Mouse (Mus musculus) splenic B cell, adult 2 months (primary cell): ENCODE measurements around the gene Ldhal6b.

ENCODE experiments used
- DNase-seq: peaks from one replicate; pipeline ENCODE4 v3.0.0-alpha.2; 2011; ENCODE audit warnings: low read depth, low spot score
- H3K27me3 ChIP-seq: 2 replicates; pipeline ENCODE4 v1.6.1; 2012; ENCODE audit warnings: mild to moderate bottlenecking, low read length, moderate library complexity, mixed read lengths; ENCODE audit not compliant: control insufficient read depth, poor library complexity, insufficient read depth, severe bottlenecking
- H3K36me3 ChIP-seq: 2 replicates; pipeline ENCODE4 v1.6.1; 2012; ENCODE audit warnings: mild to moderate bottlenecking, low read length, moderate library complexity, mixed read lengths; ENCODE audit not compliant: control insufficient read depth, poor library complexity, insufficient read depth, severe bottlenecking

The Ldhal6b gene

GRCm38 (mm10) chr17:5400435-5401090 is 18.0 kb downstream of the Ldhal6b start:
- no peaks in the 10 kb centered on the region for H3K27me3 ChIP-seq
- DNase-seq, result no peak
- no peaks in the 10 kb centered on the region for H3K36me3 ChIP-seq

DNA sequence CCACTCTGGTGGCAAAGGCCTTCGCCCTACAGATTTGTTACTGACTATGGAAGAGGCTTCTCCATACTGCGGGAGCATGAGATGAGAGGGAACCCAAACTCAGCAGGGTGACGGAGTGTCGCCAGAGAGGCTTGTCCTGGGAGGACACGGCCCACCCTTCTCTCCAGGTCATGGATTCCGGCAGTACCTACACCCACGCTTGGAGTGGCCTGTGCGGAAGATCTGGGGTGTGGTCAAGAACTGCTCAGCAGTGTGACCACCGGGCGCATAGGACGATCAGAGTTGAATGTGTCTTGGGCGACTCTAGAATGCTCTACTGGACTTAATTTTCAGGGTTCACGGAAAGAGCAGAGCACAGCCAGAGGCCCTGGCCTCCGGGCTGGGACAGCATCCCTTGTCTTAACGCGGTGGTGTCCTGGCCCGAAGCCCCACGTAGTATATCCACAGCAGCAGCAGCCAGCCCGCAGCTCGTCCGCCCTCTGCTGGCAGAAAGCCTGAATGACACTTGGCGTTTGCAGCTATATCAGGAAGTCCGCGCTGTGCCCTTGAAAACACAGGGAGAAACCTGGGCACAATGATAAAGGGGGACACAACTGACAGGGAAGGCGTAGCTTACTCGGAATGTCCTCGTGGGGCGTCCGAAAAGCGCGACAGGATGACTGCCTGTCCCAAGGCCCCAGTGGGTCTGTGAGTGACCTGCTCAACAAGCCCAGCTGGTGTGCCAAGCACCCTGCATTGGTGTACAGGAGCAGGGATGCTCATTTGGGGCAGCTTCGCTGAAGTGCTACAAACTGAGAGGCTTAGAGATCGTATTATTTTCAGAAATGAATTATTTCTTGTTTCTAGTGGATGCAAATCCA is 21.2 kb downstream of the Ldhal6b start:
- H3K36me3 ChIP-seq, result no peaks in the 10 kb centered on the region
- DNase-seq, result peak; percentile 89
- no peaks in the 10 kb centered on the region for H3K27me3 ChIP-seq

DNA sequence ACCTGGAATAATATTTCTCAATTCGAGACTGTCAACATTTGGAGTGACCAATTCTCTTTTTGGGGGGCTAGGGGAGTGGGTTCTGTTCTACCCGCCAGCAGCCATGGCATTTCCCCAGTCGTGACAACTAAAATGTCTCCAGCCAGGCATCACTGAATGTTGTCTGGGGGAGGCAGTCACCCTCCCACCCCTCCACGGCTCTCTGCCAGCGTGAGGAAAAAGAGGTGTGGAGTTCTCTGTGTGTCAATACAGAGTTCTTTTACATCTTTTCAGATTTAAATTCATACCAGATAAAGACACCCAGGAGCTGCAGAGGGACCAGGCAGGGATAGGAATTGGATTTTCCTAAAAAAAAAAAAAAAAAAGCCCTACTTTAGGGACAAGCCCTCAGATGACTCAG is 22.4 kb downstream of the Ldhal6b start:
- DNase-seq, result no peak
- Histone ChIP-seq H3K27me3 (no peaks in the 10 kb centered on the region), H3K36me3 (no peaks in the 10 kb centered on the region)

- Histone ChIP-seq H3K36me3 (no peaks in the 10 kb centered on the region), H3K27me3 (no peaks in the 10 kb centered on the region)
- DNase-seq, result no peak
Measured at GRCm38 (mm10) chr17:5395454-5396205, 22.9 kb downstream of the Ldhal6b start.

DNA sequence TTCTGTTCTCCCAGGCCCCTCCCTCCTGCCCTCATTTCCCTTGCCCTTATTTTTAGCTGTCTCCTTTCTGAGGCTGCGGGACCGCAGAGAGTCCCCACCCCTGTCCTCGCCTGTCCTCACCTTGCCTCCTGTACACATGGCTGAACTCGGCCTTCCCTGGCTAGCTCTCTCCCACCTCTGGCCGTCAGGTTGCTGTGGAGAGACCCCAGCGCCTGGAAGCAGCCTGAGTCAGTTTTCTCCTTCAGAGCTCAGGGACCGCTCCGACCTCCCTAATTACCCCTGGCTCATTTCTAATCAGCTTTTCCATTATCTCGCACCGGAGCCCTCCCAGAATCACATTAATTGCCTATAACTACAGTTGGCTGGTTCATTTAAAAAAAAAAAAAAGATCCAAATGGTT is 27.9 kb downstream of the Ldhal6b start:
- Histone ChIP-seq H3K36me3 (no peaks in the 10 kb centered on the region), H3K27me3 (no peaks in the 10 kb centered on the region)
- DNase-seq, result no peak

DNA sequence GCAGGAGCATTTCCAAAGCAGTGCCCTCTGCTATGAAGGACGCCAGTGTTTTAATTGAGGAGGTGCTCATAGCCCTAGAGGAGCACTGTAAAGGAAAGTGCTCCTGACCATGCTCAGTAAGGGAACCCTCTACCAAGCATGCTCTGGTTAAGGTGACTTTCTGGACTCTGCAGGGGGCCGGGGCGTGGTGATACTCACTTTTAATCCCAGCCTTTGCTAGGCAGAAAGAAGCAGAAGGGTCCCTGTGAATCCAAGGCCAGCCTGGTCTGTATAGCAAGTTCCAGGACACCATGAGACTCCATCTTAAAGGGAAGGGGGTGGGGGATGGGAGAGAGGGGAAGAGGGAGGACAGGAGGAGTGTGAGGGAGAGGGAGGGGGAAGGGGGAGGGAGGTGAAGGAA is 30.2 kb downstream of the Ldhal6b start:
- H3K27me3 ChIP-seq, result no peaks in the 10 kb centered on the region
- no peak for DNase-seq
- no peaks in the 10 kb centered on the region for H3K36me3 ChIP-seq

DNA sequence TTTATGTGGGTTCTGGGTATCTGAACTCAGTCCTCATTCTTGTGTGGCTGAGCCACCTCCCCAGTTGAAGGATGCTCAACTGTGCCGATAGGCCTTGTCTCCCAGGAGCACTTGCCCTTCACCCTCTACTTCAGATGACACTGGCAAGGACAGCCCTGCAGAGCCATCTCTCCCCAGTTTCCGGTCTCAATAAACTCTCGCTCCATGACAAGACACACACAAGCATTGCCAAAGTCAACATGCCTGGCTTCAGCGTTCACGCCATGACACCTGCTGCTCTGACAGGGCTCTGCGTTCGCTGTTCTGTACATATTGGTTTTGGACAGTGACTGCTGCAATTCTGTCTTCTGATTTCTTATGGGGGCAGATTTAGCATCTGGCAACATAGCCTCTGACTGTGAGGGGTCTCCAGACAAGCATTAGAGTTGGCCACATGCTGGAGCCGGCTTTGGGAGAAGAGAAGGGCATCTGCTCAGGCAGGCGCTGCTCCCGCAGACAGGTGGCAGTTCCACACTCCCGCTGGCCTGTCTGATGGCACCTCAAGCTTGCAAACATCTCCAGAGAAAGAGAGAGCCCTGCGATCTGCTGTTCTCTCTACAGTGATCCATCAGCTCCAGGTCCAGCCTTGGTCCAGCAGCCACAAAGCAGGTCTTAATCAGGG is 31.6 kb downstream of the Ldhal6b start:
- Histone ChIP-seq H3K27me3 (no peaks in the 10 kb centered on the region), H3K36me3 (no peaks in the 10 kb centered on the region)
- DNase-seq, result no peak

DNA sequence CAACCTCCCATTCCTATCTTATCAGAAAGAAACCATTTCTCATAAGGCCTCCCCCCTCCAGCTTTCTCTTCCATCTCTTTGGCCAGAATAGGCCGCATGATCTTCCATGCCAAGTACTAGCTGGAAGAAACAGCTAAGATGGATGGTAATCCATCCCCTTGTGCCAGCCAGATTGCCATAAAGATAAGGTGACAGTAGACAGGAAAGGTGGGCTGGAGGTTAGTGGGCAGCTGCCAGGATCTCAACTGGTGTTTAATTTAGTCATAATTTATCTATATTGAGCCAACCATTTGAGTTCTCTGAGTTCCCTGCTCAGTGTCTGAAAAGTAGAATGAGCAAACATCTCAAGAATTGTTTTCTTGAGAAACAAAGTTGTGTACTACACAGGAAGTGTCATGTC is 32.9 kb downstream of the Ldhal6b start:
- H3K36me3 ChIP-seq, result no peaks in the 10 kb centered on the region
- no peak for DNase-seq
- H3K27me3 ChIP-seq, result no peaks in the 10 kb centered on the region

- H3K27me3 ChIP-seq, result no peaks in the 10 kb centered on the region
- DNase-seq, result peak; percentile 15
Measured at GRCm38 (mm10) chr17:5377930-5378310, 40.6 kb downstream of the Ldhal6b start.

DNA sequence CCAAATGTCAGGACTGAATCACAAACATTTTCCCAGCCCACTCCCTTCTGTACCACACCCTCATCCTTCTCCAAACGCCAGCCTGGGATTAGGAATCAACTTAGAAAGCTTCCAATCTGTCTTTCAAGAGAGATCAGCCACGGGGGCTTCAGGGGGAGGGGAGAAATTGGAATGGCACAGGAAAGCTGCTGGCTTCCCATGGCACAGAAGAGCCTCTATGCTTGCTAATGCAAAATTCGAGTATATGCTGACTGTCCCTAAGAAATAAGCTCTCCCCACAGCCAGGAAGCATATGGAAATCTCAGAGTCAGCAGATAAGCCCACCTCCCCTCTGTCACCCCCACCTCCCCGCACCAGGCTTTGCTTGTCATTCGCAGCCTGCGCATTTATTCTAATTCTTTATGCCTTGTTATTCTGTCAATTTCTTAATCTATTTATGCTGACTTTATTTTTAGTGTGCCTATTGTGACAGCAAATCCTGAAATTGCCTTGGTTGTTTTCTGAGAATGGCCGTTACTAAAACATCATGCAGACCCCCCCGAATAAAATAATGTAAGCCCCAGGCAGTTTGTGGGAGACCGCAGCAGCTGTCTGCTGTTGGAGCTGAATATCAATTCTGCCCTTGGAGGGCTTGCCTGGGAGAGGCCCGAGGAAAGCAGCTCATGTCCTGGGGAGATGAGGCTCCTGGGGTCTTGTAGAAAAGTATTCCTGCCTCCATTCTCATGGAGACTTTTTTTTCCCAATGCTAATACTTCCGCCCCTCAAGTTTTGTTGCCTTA is 41.2 kb downstream of the Ldhal6b start:
- H3K36me3 ChIP-seq, result no peaks in the 10 kb centered on the region; the same call in 1 of the 2 replicates
- no peaks in the 10 kb centered on the region for H3K27me3 ChIP-seq
- DNase-seq, result no peak

More at GRCm38 (mm10) chr17:5377930-5378310, 40.6 kb downstream of the Ldhal6b start:
- no peaks in the 10 kb centered on the region; the same call in 1 of the 2 replicates for H3K36me3 ChIP-seq

- DNase-seq, result no peak
- Histone ChIP-seq H3K27me3 (no peaks in the 10 kb centered on the region), H3K36me3 (no peaks in the 10 kb centered on the region; the same call in 1 of the 2 replicates)
Measured at GRCm38 (mm10) chr17:5372951-5373350, 45.6 kb downstream of the Ldhal6b start.

DNA sequence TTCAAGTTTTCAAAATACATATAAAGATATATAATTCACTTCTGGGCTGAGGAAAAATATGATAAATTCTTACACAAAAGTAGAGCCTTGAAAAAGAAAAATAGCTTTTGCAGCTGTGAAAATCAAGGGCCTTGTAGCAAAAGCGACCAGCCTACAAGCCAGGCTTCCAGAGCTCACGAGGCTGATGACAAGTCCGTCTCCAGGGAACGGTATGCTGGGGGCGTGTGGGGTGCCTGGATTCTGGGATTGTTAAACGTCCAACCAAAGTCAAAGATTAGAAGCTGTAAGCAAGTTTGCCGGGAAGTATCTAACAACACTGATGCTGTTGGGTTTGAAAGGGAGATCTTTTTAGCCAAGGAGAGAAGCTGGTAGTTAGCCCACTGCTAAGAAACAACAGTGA is 47.0 kb downstream of the Ldhal6b start:
- no peak for DNase-seq
- Histone ChIP-seq H3K27me3 (no peaks in the 10 kb centered on the region), H3K36me3 (no peaks in the 10 kb centered on the region; the same call in 1 of the 2 replicates)

- H3K27me3 ChIP-seq, result no peaks in the 10 kb centered on the region
Measured at GRCm38 (mm10) chr17:5371032-5371431, 47.5 kb downstream of the Ldhal6b start.

More at GRCm38 (mm10) chr17:5371032-5371431, 47.5 kb downstream of the Ldhal6b start:
- no peaks in the 10 kb centered on the region; the same call in 1 of the 2 replicates for H3K36me3 ChIP-seq
- no peak for DNase-seq
